Mouse (Mus musculus) activated CD4-positive, CD25-positive, alpha-beta regulatory T cell (primary cell): Measurements from ENCODE around the gene Lhfp. TPM values are rescaled to one million over a fixed set of nuclear protein-coding genes. Genes with fewer than 3 reads are reported as not detected.

ENCODE experiments used
- polyA plus RNA-seq, 2 experiments: library from polyadenylated mRNA; unstranded; fragments of 100-300 nt; shearing (Covaris generic); gene quantifications; one replicate each; pipeline ENCODE4 v1.2.1; 2017

Gene Lhfp
- 1 to 10 TPM in 1 of 2 experiments, under 1 TPM in 1; 0.17 to 7.5 TPM for polyA plus RNA-seq

DNA sequence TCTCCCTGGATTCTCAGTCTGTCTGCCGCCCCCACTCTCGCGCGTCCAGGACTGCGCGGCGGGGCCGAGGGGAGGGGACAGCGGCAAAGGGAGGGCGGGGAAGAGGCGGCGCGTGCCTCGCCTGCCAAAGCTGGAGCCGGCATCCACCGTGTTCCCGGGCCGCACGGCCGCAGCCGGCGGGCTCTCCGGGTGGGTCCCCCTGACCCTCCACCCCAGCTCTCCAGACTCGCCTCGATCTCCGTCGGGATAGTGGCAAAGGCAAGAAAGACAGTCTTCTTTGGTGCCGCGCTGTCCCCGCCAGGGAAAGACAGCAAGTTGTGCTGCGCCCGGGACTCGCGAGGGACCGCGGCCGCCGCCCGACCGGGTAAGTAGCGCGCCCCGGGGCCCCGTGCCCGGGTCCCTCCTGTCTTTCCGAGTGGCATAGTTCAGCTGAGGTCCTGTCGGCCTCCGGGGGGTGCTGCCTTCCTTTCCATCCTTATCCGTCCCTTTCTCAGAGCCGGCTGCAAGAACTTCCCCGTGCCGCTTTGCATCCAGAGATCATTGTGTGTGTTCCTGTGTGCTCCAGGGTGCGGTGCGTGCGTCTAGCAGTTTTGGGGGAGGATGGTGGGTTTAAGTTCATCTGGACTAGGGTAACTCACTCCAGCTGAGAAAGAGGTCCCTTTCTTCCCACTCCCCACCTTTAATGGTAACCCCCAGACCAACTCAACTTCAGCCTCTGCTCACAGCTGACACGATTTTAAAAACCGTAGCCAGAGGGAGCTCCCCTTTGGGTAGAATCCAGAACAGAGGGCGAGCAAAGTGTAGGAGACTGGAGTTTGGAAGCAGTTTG is at the start of gene Lhfp:
Gene Lhfp (plus strand): TSS at position 118 of the 829 bp plus-strand sequence.

DNA sequence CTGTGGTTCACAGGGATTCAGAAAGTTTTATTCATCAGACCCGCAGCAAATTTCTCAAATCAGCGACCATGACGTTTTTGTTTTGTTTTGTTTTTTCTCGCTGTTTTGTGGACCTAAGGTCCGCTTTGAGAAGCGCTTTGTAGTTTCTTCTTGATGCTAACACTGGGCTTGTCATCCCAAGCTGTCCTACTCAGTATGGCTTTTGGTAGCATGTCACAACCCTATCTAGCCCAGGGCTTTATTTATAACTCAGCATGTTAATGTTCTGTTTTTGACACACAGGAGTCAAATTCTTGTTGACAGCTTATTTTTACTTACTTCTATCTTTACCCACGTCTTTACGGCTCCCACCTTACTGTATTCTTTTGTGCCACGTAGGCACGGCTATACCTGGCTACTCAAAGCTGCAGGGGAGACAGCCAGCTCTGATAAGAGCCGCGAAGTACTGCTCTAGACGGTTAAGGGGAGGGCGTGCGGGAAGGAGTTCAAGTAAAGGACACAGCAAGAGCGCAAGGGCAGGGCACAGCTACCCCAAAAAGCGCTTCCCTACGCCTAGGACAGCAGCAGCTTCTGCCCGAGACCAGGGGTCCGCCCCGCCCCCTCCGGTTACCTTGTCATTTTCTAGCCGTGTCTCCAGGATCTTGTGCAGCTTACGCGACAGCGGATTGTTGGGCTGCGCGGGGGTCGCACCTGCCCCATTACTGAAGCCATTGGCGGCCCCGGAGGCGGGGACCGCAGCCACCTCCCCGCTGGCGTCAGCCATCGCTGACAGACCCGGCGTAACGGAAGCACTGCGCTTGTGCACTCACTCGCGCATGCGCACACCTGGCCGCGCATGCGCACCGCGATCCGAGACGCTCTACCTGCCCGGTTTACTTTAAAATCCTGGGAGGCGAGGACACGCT is 24.6 kb upstream of the Lhfp start, which contains the start of gene Cog6:
Gene Cog6 (minus strand): TSS at position 802 of the 905 bp plus-strand sequence.

Other genes with a start within 250 kb of the Lhfp start
- gene Cog6, start 24.3 kb upstream of the Lhfp start, polyA plus RNA-seq: 10 to 100 TPM; 34.6 to 39.2 TPM